Mouse (Mus musculus) embryonic facial prominence, embryonic 14.5 days (tissue): ENCODE results near the gene Rorb. TPM values are rescaled to one million over a fixed set of nuclear protein-coding genes. Genes with fewer than 3 reads are reported as not detected.
A peak's percentile ranks its signal among the peaks of the same experiment; 100 is the strongest.

Source experiments
- ATAC-seq: fragments of 200-750 bp; cut with Nextera tagmentation; 2 replicates; pipeline ENCODE4 v1.8.0; 2017; ENCODE audit warnings: low read depth, moderate number of reproducible peaks, moderate TSS enrichment
- DNase-seq: peaks from one replicate; pipeline ENCODE4 v3.0.0-alpha.2; 2015; ENCODE audit warnings: low spot score
- H3K27ac ChIP-seq: fragments of 300-500 bp; sonication (generic); replicated peaks from 2 replicates; pipeline ENCODE4 v1.5.1; 2014; ENCODE audit warnings: low read depth, mild to moderate bottlenecking, low read length, moderate library complexity
- H3K27me3 ChIP-seq: fragments of 300-500 bp; sonication (generic); replicated peaks from 2 replicates; pipeline ENCODE4 v1.6.1; 2014; ENCODE audit warnings: low read length; ENCODE audit not compliant: control insufficient read depth, insufficient read depth
- H3K36me3 ChIP-seq: fragments of 300-500 bp; sonication (generic); 2 replicates; pipeline ENCODE4 v1.6.1; 2014; ENCODE audit warnings: low read length, mixed read lengths; ENCODE audit not compliant: control insufficient read depth, insufficient read depth
- H3K4me1 ChIP-seq: fragments of 300-500 bp; sonication (generic); 2 replicates; pipeline ENCODE4 v1.6.1; 2014; ENCODE audit warnings: antibody characterized with exemption, low read length; ENCODE audit not compliant: control insufficient read depth, insufficient read depth
- H3K4me2 ChIP-seq: fragments of 300-500 bp; sonication (generic); 2 replicates; pipeline ENCODE4 v1.6.1; 2014; ENCODE audit warnings: low read depth, mild to moderate bottlenecking, low read length, moderate library complexity, mixed read lengths
- H3K4me3 ChIP-seq: fragments of 300-500 bp; sonication (generic); 2 replicates; pipeline ENCODE4 v1.5.1; 2014; ENCODE audit warnings: low read depth, mild to moderate bottlenecking, low read length
- H3K9ac ChIP-seq: fragments of 300-500 bp; sonication (generic); 2 replicates; pipeline ENCODE4 v1.6.1; 2014; ENCODE audit warnings: low read depth, mild to moderate bottlenecking, low read length, moderate library complexity, mixed read lengths
- H3K9me3 ChIP-seq: fragments of 300-500 bp; sonication (generic); 2 replicates; pipeline ENCODE4 v1.6.1; 2016; ENCODE audit warnings: low read length; ENCODE audit not compliant: control insufficient read depth
- WGBS: fragments of 180-500 bp; shearing (Covaris S2); extraction: QIAGEN DNeasy Blood & Tissue Kit; methylation state at CpG from one replicate; pipeline ENCODE4 v1.1.7; 2014; 5-methylcytosine and 5-hydroxymethylcytosine counted together
- polyA plus RNA-seq: library from polyadenylated mRNA; unstranded; fragments of >200 nt; fragmentation: Nextera tagmentation; extraction: Ambion mirVana; gene quantifications from 2 replicates; pipeline ENCODE4 v1.2.1, GENCODE M21; 2014

Rorb gene
- polyA plus RNA-seq, 1 experiment from 2014 or later, result 0.61 TPM

DNA sequence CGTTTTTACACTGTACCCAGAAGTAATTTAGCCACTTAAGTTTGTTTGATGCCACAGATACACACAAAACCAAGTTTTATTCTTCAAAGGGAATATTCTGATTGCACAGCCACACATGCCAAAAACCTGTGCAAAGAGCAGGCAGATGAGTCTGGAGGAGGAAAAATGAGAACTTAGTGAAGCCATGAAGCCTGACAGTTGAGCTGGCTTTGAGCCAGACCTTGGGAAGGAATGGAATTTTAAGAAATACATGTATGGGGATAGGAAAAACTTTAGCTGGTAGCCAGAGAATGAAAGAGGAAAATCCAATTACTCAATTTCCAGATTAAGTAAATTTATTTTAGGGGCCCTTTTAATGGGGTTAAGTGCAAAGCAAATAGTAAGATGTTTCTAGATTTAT is 113.3 kb downstream of the Rorb start:
- Histone ChIP-seq H3K27me3 (no peaks in the 10 kb centered on the region), H3K36me3 (no peaks in the 10 kb centered on the region), H3K4me3 (no peak overlapping the region), H3K9me3 (0 out of 2 replicates have a peak, but pooled peaks cover 3% of the 10 kb centered on the region), H3K9ac (no peak overlapping the region), H3K4me2 (no peak overlapping the region), H3K27ac (no peak overlapping the region), H3K4me1 (no peaks in the 10 kb centered on the region)
- WGBS, result 46% methylated on average over 1 of the region's 1 CpGs
- DNase-seq (peak; percentile 32), ATAC-seq (no peak)

DNA sequence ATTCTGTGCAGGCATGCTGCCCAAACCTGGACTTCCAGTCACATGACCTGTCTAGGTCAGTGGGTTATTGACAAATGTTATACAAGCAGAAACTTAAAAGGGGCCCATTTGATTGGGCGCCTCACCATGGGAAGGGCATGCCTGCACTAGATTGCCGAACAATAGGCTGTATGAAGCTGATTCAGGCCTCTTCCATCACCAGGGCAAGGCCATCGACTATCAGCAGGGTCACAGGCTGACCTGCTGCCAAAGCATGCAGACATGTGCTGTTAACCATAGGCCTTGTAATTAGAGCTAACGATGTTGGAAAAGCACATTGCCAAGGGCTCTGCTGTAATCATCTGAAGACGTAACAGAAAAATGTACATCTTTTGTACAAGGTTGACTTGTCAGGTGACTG is 131.0 kb downstream of the Rorb start:
- Histone ChIP-seq H3K4me2 (no peak overlapping the region), H3K27ac (no peak overlapping the region), H3K4me3 (no peak overlapping the region), H3K4me1 (no peaks in the 10 kb centered on the region), H3K27me3 (no peaks in the 10 kb centered on the region), H3K9me3 (no peaks in the 10 kb centered on the region), H3K9ac (no peak overlapping the region), H3K36me3 (no peaks in the 10 kb centered on the region)
- DNase-seq (no peak), ATAC-seq (no peak)
- WGBS, result 71% methylated on average over 5 of the region's 5 CpGs

DNA sequence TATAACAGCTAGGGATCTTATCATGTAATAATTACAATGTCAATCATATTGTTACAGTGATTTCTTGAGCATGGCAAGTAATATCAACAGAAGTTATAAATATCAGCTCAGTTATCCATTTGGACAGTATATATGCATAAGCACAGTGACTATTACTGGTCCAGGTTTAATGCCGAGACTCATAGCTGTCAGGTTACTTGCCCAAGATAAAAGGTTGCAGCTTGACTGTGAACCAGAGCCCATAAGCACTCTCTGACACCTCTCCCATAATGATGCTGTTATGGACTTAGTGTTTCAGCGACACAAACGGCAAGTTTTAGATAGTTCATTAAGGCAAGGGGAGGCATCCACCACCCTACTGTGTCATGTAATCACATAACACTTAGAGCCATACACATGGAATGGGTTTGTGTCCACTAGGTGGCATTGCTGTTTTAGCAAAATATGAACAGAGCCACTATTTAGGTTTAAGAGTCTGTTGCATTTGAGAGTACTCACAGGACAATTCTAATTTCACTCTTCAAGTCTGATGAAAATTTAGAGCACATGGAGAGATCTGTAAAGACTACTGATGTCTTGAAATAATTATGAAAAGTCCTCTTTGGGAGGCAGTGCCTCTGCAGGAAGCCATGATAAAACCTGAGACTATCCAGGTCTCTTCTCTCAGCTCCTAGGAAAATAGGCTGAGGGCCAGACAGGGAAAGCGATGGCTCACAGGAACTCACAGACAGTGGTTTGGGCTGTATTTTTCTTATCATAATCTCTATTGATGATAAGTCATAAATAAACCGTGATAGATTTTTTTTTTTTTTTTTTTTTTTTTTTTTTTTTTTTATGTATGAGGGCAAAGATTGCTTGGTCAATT is 136.0 kb downstream of the Rorb start:
- Histone ChIP-seq H3K4me1 (no peaks in the 10 kb centered on the region), H3K27me3 (no peaks in the 10 kb centered on the region), H3K36me3 (no peaks in the 10 kb centered on the region), H3K9me3 (no peaks in the 10 kb centered on the region), H3K4me2 (no peak overlapping the region), H3K9ac (no peak overlapping the region), H3K27ac (no peak overlapping the region), H3K4me3 (no peak overlapping the region)
- peak; percentile 84 for DNase-seq
- ATAC-seq, result peak; percentile 41; the same call in 1 of the 2 replicates
- WGBS, result 56% methylated on average over 5 of the region's 5 CpGs

DNA sequence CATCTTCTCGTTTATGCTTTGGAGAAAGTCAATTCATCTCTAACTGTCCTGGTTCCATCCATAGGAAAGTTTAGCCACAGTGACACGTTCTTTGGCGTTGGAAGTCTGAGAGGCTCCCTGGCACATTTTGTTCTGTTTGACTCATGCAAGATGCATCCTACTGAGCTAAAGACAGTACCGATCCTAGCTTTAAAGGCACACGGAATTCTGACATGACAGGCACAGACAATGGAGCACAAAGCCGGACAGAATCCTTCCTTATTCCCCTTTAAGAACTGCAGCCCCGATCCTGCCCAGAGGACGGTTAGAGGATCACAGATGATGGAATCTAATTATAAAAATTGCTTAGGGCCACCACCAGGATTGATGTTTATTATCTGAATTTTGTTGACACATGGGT is 141.6 kb downstream of the Rorb start:
- DNase-seq, result peak; percentile 29
- Histone ChIP-seq H3K9ac (no peak overlapping the region), H3K27ac (no peak overlapping the region), H3K4me1 (no peaks in the 10 kb centered on the region), H3K27me3 (no peaks in the 10 kb centered on the region), H3K4me3 (no peak overlapping the region), H3K36me3 (no peaks in the 10 kb centered on the region), H3K9me3 (no peaks in the 10 kb centered on the region), H3K4me2 (no peak overlapping the region)
- WGBS, result 64% methylated on average over 8 of the region's 8 CpGs
- no peak; the same call in 1 of the 2 replicates for ATAC-seq

DNA sequence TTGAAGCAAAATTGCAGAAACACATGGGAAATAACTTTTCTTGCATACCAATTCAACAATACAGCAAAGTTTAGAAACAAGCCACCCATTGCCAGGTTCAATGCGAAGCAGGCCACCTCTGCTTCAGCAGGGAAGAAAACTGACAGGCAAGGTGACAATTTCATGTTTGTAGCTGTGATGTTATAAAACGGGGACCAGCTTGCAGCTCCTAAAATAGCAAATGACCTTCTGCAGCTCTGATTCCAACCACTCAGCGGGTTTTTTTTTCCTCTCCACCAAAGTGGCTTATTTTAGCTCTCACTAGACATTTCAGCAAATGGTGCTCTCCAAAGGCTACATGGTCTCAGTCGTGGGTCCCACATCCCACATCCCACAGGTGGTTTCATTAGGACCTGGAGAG is 143.7 kb downstream of the Rorb start:
- Histone ChIP-seq H3K27ac (no peak overlapping the region), H3K9me3 (no peaks in the 10 kb centered on the region), H3K9ac (no peak overlapping the region), H3K4me3 (no peak overlapping the region), H3K4me1 (no peaks in the 10 kb centered on the region), H3K36me3 (no peaks in the 10 kb centered on the region), H3K27me3 (no peaks in the 10 kb centered on the region), H3K4me2 (no peak overlapping the region)
- DNase-seq (no peak), ATAC-seq (no peak)
- 70% methylated on average over 4 of the region's 4 CpGs for WGBS

DNA sequence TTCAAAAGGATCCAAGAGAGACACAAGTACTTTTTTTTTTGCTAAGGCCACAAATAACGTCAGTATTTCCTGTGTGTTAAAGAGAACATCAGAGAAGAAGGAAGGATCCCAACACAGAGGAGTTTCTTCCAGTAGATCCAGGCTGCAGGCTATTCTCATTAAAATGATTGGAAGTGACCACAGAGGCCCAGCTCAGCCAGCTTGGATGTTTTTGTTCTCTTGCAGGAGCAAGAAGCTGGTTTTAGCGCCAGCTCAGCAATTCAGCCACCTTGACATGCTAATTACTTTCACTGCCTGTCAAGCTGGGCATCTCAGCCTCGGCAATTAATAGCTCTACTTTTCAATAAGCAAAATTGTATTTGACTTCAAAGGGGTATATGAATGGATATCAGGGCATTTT is 151.1 kb downstream of the Rorb start:
- Histone ChIP-seq H3K36me3 (no peaks in the 10 kb centered on the region), H3K9ac (no peak overlapping the region), H3K4me3 (no peak overlapping the region), H3K4me2 (no peak overlapping the region), H3K9me3 (no peaks in the 10 kb centered on the region), H3K4me1 (no peaks in the 10 kb centered on the region), H3K27me3 (no peaks in the 10 kb centered on the region), H3K27ac (no peak overlapping the region)
- 18% methylated on average over 3 of the region's 3 CpGs for WGBS
- ATAC-seq (no peak), DNase-seq (no peak)

DNA sequence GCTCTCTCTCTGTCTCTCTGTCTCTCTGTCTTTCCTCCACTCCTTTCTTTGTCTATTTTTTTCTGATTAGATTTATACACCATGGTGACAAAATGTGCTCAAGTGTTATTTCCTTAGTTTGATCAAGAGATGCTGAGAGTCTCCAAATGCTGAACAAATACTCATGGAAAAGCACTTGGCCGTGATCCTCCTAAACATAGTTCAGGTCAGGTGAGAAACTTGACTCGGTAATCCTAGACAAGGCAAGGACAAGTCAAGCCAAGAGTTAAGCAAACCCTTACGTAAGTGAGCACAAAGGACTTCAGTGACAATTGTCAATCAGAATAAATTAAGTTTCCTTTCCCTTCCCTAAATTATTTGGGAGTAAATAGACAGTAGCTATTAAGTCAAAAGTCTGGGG is 158.2 kb downstream of the Rorb start:
- Histone ChIP-seq H3K4me3 (no peak overlapping the region), H3K4me1 (no peaks in the 10 kb centered on the region), H3K9ac (no peak overlapping the region), H3K36me3 (no peaks in the 10 kb centered on the region), H3K27ac (no peak overlapping the region), H3K4me2 (no peak overlapping the region), H3K27me3 (no peaks in the 10 kb centered on the region), H3K9me3 (no peaks in the 10 kb centered on the region)
- WGBS, result 74% methylated on average over 3 of the region's 3 CpGs
- DNase-seq, result no peak
- ATAC-seq, result no peak

DNA sequence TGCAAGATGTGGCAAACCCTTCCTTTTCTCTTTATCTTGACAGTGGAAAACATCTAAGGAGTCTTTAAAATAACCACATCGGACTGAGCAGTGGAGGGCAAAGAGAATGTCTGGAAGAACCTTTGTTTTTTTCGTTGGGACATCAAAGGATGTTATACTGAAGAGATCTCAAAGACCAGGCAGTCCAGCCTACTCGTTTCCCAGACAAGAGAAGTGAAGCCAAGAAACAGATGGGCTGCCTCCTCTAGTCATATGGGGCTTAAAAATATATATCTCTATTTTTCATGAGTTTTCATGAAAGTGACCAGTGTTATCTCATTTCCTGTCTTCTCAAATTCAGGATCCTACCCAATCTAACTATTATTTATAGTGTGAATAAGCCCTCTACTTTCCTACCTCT is 163.8 kb downstream of the Rorb start:
- DNase-seq (no peak), ATAC-seq (no peak)
- Histone ChIP-seq H3K4me2 (no peak overlapping the region), H3K4me1 (no peaks in the 10 kb centered on the region), H3K9me3 (no peaks in the 10 kb centered on the region), H3K4me3 (no peak overlapping the region), H3K9ac (no peak overlapping the region), H3K27me3 (no peaks in the 10 kb centered on the region), H3K27ac (no peak overlapping the region), H3K36me3 (no peaks in the 10 kb centered on the region)
- 68% methylated on average over 3 of the region's 3 CpGs for WGBS

DNA sequence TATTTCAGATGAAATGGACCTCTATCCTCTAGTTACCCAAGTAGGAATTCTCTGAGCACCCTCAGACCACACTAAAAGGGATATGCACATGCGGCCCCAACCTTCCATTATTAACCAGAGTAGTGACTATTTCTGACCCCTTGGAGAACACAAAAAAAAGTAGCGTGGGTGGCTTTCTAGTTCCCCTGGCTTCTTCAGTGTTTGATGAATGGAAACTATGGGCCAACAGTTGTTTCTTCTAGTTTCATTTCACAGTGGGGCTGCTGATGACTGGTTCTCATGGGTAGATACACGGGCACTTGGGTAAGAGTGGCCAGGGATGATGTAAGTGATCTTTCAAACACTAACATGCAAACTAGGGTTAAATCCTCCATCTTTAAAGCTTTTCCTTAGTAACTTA is 165.7 kb downstream of the Rorb start:
- no peak overlapping the region for H3K9ac ChIP-seq
- 85% methylated on average over 3 of the region's 3 CpGs for WGBS
- DNase-seq, result no peak

More for the DNA sequence above, 165.7 kb downstream of the Rorb start:
- Histone ChIP-seq H3K4me2 (no peak overlapping the region), H3K9me3 (0 out of 2 replicates have a peak, but pooled peaks cover 4% of the 10 kb centered on the region), H3K4me1 (no peaks in the 10 kb centered on the region), H3K27ac (no peak overlapping the region), H3K36me3 (no peaks in the 10 kb centered on the region), H3K27me3 (no peaks in the 10 kb centered on the region), H3K4me3 (no peak overlapping the region)
- no peak for ATAC-seq
